Mouse (Mus musculus): ENCODE data around the gene Bex4. TPM values are rescaled to one million over a fixed set of nuclear protein-coding genes. Genes with fewer than 3 reads are reported as not detected.
"Not testable (repeated sequence)": the region's sequence is repeated elsewhere in the genome, so short reads cannot be mapped to it uniquely, and the experiment has no call there.

The Bex4 gene
- polyA plus RNA-seq (2012; ENCODE audit: insufficient read depth, low replicate concordance), result 9.5 TPM in 1 of 2 replicates, not detected in the other

- H3K4me1 ChIP-seq; H3K36me3 ChIP-seq (replicated peaks; ENCODE audit: low read length); H3K27me3 ChIP-seq (replicated peaks); H3K9me3 ChIP-seq: not testable (repeated sequence)
- H3K4me3 ChIP-seq (replicated peaks), result peak within 1 kb of the TSS; percentile 71
Measured at GRCm38 (mm10) chrX:136138827-136139639, at the start of gene Bex4. TSS of gene Bex4 (plus strand) at chrX:136138996.

DNA sequence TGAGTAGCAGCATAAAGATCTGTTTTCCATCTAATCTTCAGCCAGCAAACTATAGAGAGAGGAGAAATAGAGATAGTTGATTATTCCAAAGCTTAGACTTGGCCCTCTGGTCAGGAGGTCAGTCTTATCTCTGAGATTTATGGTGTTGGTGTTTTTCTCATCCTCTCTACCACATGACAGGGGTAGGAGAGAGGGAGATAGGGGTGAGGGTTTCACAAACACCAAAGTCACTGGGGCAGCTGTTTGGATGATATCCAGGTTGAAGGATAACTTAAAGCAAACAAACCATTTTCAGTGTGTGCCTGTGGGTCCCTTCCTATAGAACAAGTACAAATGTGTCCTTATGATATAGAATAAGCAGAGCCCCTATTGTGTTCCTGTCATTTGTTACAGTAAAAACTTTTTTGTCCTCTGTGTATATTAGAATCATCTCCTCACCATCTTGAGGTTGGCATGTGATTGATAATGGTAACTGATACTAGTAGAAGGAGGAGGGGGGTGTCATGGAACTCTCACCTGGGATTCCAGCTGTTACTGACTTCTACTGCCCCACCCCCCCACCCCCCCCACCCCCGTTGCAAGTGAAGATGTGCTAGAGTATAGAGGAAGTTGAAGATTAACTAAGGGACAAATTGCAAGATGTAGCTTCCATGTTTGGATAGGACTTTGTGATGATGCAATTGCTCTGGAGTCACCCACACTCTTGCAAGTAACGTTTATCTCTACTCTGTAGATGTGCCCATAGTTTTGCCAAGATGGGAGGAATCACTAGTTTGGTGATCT is 46.1 kb upstream of the Bex4 start:
- no peaks in the 10 kb centered on the region for H3K4me1 ChIP-seq
- H3K4me3 ChIP-seq (replicated peaks), result no peak overlapping the region
- H3K9me3 ChIP-seq, result no peaks in the 10 kb centered on the region
- TF ChIP-seq GATA1 (IDR thresholded peaks at IDR 0.05; ENCODE audit: borderline replicate concordance, low read length) (no peak), FLI1 (IDR thresholded peaks at IDR 0.05; ENCODE audit: low read length) (no peak)
- no peaks in the 10 kb centered on the region for H3K36me3 ChIP-seq (replicated peaks; ENCODE audit: low read length)
- peaks cover 1% of the 10 kb centered on the region for H3K27me3 ChIP-seq (replicated peaks)

DNA sequence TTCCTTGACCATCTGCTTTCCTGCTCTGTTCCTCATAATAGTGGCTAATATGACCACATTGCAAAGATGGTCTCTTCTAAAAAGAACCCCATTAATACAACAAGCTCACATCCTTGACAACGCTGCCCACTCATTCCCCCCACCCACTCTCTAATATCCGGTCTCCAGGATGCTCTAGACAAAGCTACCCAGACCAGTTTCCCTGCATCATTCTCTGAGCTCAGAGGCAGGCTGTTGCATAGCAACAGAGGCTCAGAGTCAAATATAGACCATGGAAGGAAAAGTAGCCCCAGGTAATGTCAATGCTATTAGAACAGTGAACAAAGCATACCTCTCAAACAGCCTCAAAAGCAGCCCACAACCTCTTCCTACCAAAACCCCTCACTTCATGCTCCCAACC is 44.4 kb upstream of the Bex4 start:
- Histone ChIP-seq H3K9me3 (no peaks in the 10 kb centered on the region), H3K36me3 (replicated peaks; ENCODE audit: low read length) (no peaks in the 10 kb centered on the region), H3K4me3 (replicated peaks) (no peak overlapping the region), H3K27me3 (replicated peaks) (no peaks in the 10 kb centered on the region), H3K4me1 (no peaks in the 10 kb centered on the region)
- TF ChIP-seq GATA1 (IDR thresholded peaks at IDR 0.05; ENCODE audit: borderline replicate concordance, low read length), result no peak
- no peak for TF ChIP-seq FLI1 (IDR thresholded peaks at IDR 0.05; ENCODE audit: low read length)

DNA sequence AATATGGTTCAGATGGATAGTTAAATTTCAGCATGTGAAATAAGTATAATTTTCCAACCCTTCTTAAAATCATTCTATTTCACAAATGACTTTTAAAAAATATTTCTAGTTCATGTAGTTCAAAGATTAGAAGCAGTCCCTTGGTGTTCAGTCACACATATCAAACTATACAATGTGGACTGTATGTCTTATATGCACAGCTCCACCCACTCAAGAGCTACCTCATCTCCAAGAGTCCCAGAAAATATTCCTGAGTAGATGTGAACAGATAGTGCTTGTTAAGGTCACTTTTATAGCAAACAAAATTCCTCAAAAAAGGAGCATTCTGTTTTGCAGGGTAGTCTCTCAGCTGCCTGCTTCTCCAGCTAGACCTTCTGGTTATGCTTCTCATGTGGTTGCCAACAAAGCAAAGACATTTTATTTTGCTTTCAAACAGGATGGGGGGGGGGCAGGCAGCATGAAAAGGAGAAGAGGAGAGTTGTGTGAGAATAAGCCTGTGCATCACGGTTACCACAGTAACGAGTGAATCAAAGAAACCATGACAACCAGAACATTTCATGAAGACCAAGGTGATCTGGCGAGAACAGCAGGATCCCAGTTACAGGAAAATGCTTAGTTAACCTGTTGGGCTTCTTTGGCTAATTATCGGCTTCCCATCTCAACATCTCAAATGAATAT is 34.6 kb upstream of the Bex4 start:
- TF ChIP-seq GATA1 (IDR thresholded peaks at IDR 0.05; ENCODE audit: borderline replicate concordance, low read length) (no peak), FLI1 (IDR thresholded peaks at IDR 0.05; ENCODE audit: low read length) (no peak)
- H3K9me3 ChIP-seq, result no peaks in the 10 kb centered on the region
- no peaks in the 10 kb centered on the region for H3K36me3 ChIP-seq (replicated peaks; ENCODE audit: low read length)
- H3K4me3 ChIP-seq (replicated peaks), result no peak overlapping the region
- no peaks in the 10 kb centered on the region for H3K4me1 ChIP-seq
- H3K27me3 ChIP-seq (replicated peaks), result peaks cover 6% of the 10 kb centered on the region

DNA sequence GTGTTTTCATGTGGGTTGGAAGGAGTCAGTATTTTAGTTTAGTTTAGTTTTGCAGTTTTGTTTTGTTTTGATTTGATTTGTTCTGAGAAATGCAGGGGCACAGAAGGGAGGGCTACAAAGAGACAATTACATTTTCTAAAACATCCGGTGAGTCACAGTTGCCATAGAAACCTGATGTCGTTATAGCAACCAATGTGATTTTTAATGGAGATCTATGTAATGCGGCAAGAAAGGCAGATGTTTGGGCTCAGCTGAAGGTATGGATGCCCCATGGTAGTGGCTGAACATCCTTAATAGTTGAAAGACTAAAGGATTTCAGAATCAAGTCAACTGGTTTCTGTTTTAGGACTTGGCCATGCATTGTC is 34.1 kb upstream of the Bex4 start:
- no peaks in the 10 kb centered on the region for H3K36me3 ChIP-seq (replicated peaks; ENCODE audit: low read length)
- no peak overlapping the region for H3K4me3 ChIP-seq (replicated peaks)
- H3K4me1 ChIP-seq, result no peaks in the 10 kb centered on the region
- H3K9me3 ChIP-seq, result no peaks in the 10 kb centered on the region
- H3K27me3 ChIP-seq (replicated peaks), result peaks cover 10% of the 10 kb centered on the region
- TF ChIP-seq FLI1 (IDR thresholded peaks at IDR 0.05; ENCODE audit: low read length) (no peak), GATA1 (IDR thresholded peaks at IDR 0.05; ENCODE audit: borderline replicate concordance, low read length) (no peak)

DNA sequence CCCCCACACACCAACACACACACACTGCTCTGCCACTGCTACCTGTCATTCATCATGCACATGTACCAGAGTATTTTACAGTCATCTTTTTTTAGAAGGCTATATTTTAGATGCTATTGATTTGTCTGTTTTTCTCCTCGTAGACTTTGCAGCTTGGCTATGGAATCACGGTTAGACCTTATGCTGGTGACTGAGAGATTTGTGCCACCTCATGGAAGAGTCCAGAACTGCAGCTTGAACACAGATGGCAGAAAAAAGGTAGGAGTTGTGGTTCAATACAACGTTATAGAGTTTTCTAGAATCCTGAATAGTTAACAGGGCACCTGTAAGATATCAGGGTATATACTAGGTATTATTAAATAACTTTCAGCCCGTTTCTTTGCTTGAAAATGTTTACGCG is 30.9 kb upstream of the Bex4 start:
- Histone ChIP-seq H3K4me1 (no peaks in the 10 kb centered on the region), H3K4me3 (replicated peaks) (no peak overlapping the region), H3K27me3 (replicated peaks) (peaks cover 10% of the 10 kb centered on the region), H3K9me3 (no peaks in the 10 kb centered on the region), H3K36me3 (replicated peaks; ENCODE audit: low read length) (no peaks in the 10 kb centered on the region)
- TF ChIP-seq GATA1 (IDR thresholded peaks at IDR 0.05; ENCODE audit: borderline replicate concordance, low read length), result no peak
- no peak for TF ChIP-seq FLI1 (IDR thresholded peaks at IDR 0.05; ENCODE audit: low read length)

GRCm38 (mm10) chrX:136115015-136115414 is 23.8 kb upstream of the Bex4 start:
- Histone ChIP-seq H3K4me1 (peaks cover 5% of the 10 kb centered on the region), H3K4me3 (replicated peaks) (no peak overlapping the region), H3K36me3 (replicated peaks; ENCODE audit: low read length) (no peaks in the 10 kb centered on the region), H3K9me3 (no peaks in the 10 kb centered on the region), H3K27me3 (replicated peaks) (peaks cover 12% of the 10 kb centered on the region)
- TF ChIP-seq GATA1 (IDR thresholded peaks at IDR 0.05; ENCODE audit: borderline replicate concordance, low read length), result no peak

DNA sequence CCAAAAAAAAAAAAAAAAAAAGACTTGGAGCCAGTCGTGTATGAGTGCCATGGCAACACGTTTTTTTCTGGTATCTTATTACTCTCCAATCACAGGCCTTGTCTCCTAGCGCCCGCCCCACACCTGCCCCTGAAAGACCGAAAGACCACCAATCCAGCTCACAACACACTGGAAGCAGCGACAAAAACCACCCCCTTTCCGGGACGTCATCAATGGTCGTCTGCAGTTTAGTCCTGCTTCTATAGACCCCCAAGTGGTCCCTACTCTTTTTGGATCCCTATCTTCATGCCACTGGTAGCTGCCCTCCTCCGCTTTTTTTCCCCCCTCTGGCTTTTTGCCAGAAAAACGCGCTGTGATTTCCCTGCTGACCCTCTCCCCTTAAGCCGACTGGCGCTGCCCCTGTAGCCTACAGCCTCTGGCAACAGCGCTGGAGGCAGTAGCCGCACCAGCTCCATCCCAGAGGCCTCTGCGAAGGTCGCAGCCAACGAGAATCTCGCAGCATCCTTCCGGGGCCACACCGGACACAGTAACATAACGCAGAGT is 23.3 kb upstream of the Bex4 start:
- no peaks in the 10 kb centered on the region for H3K9me3 ChIP-seq
- H3K27me3 ChIP-seq (replicated peaks), result peaks cover 12% of the 10 kb centered on the region
- TF ChIP-seq FLI1 (IDR thresholded peaks at IDR 0.05; ENCODE audit: low read length), result no peak
- no peak for TF ChIP-seq GATA1 (IDR thresholded peaks at IDR 0.05; ENCODE audit: borderline replicate concordance, low read length)
- H3K4me3 ChIP-seq (replicated peaks), result peak overlapping the region; percentile 10
- H3K36me3 ChIP-seq (replicated peaks; ENCODE audit: low read length), result no peaks in the 10 kb centered on the region
- peaks cover 5% of the 10 kb centered on the region for H3K4me1 ChIP-seq

DNA sequence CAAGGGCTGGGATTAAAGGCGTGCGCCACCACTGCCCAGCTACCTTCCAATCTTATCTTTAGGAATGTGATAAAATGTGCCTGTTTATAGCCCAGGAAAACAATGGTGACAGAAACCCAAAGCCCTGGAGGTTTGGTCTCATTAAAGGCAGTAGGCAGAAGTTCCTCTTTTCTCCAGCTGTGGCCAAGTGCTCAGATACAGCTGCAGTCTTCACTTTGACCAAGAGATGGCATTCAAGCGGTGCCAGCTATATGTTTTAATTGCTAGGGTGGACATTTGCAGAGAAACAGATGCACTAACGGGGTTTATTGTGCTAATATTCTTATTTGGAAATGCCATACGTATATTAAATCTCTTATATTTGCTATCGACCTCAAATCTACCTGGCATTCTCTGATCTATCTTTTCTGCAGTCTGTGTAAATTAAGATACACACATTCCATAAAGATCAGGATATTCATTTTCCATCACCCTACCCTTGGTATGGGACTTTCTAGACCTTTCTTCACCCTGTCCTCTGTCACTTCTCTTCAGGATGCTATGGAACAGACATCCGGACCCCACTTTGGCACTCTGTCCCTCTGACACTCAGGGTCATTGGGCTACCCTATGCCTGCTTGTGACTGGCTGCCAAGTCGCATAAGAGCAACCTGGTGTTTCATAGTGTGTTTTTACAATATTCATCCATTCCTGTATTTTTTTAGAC is 11.6 kb upstream of the Bex4 start:
- Histone ChIP-seq H3K4me1 (no peaks in the 10 kb centered on the region), H3K36me3 (replicated peaks; ENCODE audit: low read length) (no peaks in the 10 kb centered on the region), H3K9me3 (no peaks in the 10 kb centered on the region), H3K4me3 (replicated peaks) (peak overlapping the region; percentile 46), H3K27me3 (replicated peaks) (peaks cover 2% of the 10 kb centered on the region)
- TF ChIP-seq GATA1 (IDR thresholded peaks at IDR 0.05; ENCODE audit: borderline replicate concordance, low read length) (no peak), FLI1 (IDR thresholded peaks at IDR 0.05; ENCODE audit: low read length) (no peak)

Measured in megakaryocyte, embryonic 14.5 days (primary cell).